Mouse (Mus musculus): ENCODE data around the gene Dmd. TPM values are rescaled to one million over a fixed set of nuclear protein-coding genes. Genes with fewer than 3 reads are reported as not detected.

Gene Dmd
- polyA plus RNA-seq, 1 experiment from 2014 or later: 30.9 TPM

DNA sequence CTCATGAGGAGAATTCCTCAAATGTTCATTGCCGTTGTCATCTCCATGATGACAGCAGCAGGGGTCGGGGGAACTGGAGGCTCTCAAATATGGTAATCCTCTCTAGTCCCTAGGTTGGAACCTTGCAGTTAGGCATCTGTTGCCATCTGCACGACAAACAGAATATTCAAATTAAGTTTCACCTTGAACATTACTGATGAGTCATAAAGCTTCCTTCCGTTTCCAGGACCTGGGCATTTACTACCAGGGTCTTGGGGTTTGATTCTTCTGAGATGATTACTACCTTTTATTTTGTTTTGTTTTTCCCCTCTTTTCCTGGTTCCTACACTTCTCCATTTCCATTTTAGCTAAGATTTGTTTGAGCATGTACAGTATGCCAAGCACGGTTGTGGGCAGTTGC, 2249.0 kb downstream of the Dmd start:
- Histone ChIP-seq H3K27me3 (replicated peaks; ENCODE audit: control insufficient read depth, insufficient read depth, low read length) (no peaks in the 10 kb centered on the region), H3K27ac (ENCODE audit: low read depth) (no peak overlapping the region), H3K4me3 (ENCODE audit: low read depth, low read length) (no peak overlapping the region), H3K9me3 (ENCODE audit: control insufficient read depth, low read length) (no peaks in the 10 kb centered on the region), H3K4me1 (replicated peaks; ENCODE audit: control insufficient read depth, insufficient read depth, low read length) (no peaks in the 10 kb centered on the region), H3K36me3 (ENCODE audit: control insufficient read depth, insufficient read depth, low read length) (no peaks in the 10 kb centered on the region), H3K4me2 (ENCODE audit: low read length) (no peak overlapping the region), H3K9ac (ENCODE audit: low read length) (no peak overlapping the region)
- ATAC-seq (replicated peaks; ENCODE audit: low FRiP score, low TSS enrichment, low read depth): no peak
- 88% methylated on average over 5 of the region's 5 CpGs for WGBS
- DNase-seq (ENCODE audit: low spot score): no peak

DNA sequence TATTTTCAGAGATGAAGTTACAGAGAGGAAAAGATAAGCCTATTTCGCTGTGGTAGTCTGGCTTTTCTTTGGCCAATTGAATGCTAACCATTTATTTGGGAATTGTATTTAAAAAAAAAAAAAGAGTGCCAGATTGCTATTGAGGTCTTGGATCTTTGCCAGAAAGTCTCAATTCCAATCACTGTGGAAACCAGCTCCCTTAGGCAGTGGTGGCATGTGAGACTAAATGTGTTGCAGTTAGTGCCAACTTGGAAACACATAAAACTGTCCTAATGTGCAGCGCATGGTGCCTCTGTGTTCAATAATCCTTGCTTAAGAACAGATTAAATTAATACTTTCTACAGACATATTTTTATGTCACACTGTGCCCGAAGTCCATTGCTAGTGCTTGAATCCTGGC, 2250.7 kb downstream of the Dmd start:
- ATAC-seq (replicated peaks; ENCODE audit: low FRiP score, low TSS enrichment, low read depth): no peak
- Histone ChIP-seq H3K36me3 (ENCODE audit: control insufficient read depth, insufficient read depth, low read length) (no peaks in the 10 kb centered on the region), H3K4me1 (replicated peaks; ENCODE audit: control insufficient read depth, insufficient read depth, low read length) (no peaks in the 10 kb centered on the region), H3K4me3 (ENCODE audit: low read depth, low read length) (no peak overlapping the region), H3K27ac (ENCODE audit: low read depth) (no peak overlapping the region), H3K27me3 (replicated peaks; ENCODE audit: control insufficient read depth, insufficient read depth, low read length) (no peaks in the 10 kb centered on the region), H3K4me2 (ENCODE audit: low read length) (no peak overlapping the region), H3K9ac (ENCODE audit: low read length) (no peak overlapping the region), H3K9me3 (ENCODE audit: control insufficient read depth, low read length) (no peaks in the 10 kb centered on the region)
- WGBS: 87% methylated on average over 3 of the region's 3 CpGs
- no peak for DNase-seq (ENCODE audit: low spot score)

DNA sequence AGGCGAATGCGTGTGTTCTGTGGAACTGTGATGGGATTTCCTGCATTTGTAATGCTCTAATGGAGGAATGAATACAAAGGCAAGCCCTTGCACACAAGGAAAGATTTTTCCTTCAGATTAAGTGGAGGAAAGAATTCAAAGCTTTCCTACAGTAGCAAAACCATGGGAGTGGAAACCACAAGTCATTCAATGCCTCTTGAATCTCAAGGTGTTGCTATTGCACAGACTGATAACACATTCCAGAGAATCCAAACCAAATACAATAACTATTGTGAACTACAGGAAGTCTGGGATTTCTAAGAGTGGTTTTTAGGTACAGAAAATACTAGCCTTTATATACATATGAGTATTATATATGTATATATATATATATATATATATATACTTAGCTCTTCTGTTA, 2258.3 kb downstream of the Dmd start:
- ATAC-seq (replicated peaks; ENCODE audit: low FRiP score, low TSS enrichment, low read depth) (no peak), DNase-seq (ENCODE audit: low spot score) (no peak)
- H3K9ac ChIP-seq (ENCODE audit: low read length): no peak overlapping the region
- H3K27ac ChIP-seq (ENCODE audit: low read depth): no peak overlapping the region
- H3K27me3 ChIP-seq (replicated peaks; ENCODE audit: control insufficient read depth, insufficient read depth, low read length): no peaks in the 10 kb centered on the region
- 98% methylated on average over 2 of the region's 2 CpGs for WGBS
- no peak overlapping the region for H3K4me3 ChIP-seq (ENCODE audit: low read depth, low read length)
- no peaks in the 10 kb centered on the region for H3K4me1 ChIP-seq (replicated peaks; ENCODE audit: control insufficient read depth, insufficient read depth, low read length)
- H3K36me3 ChIP-seq (ENCODE audit: control insufficient read depth, insufficient read depth, low read length): no peaks in the 10 kb centered on the region
- H3K4me2 ChIP-seq (ENCODE audit: low read length): no peak overlapping the region
- no peaks in the 10 kb centered on the region for H3K9me3 ChIP-seq (ENCODE audit: control insufficient read depth, low read length)

DNA sequence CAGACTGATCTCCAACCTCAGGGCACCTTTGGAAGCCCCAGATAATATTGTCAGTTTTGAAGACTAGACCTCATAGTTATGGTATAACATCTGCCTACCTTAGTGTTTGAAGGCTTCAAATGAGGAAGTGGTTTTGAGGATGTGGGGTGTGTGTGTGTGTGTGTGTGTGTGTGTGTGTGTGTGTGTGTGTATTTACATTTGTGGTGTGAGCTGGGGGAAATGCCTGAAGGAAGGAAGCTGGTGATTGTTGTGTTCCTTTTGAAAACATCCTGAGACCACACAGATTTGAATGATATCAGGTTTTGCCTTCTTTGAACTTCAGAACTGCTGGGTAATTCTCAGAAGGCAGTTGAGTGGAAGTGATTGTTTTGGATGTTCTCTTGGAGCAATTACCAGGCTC, 2278.2 kb downstream of the Dmd start:
- Histone ChIP-seq H3K9ac (ENCODE audit: low read length) (no peak overlapping the region), H3K36me3 (ENCODE audit: control insufficient read depth, insufficient read depth, low read length) (no peaks in the 10 kb centered on the region), H3K27ac (ENCODE audit: low read depth) (no peak overlapping the region), H3K4me1 (replicated peaks; ENCODE audit: control insufficient read depth, insufficient read depth, low read length) (no peaks in the 10 kb centered on the region), H3K4me2 (ENCODE audit: low read length) (no peak overlapping the region), H3K4me3 (ENCODE audit: low read depth, low read length) (no peak overlapping the region), H3K27me3 (replicated peaks; ENCODE audit: control insufficient read depth, insufficient read depth, low read length) (no peaks in the 10 kb centered on the region), H3K9me3 (ENCODE audit: control insufficient read depth, low read length) (no peaks in the 10 kb centered on the region)
- DNase-seq (ENCODE audit: low spot score): no peak
- no peak for ATAC-seq (replicated peaks; ENCODE audit: low FRiP score, low TSS enrichment, low read depth)

DNA sequence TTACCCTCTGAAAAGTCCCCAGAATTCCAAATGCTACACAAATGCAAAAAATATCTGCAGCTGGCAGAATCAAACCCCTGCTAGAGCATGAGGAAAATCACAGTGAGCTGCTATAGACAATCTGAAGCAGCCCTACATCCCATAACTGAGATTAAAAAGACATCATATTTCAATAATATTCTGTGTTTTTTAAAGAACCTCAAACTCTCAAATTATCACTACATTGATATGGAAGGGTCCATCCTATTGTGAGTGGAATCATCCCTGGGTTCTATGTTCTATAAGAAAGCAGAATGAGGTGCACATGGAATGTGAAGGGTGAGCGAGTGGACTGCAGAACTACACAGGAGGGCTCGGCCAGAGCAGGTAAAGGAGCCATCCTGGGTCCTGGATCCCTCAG, 2300.7 kb downstream of the Dmd start, which contains the start of gene Fthl17a:
TSS of gene Fthl17a (plus strand) at position 301 of the 400 bp plus-strand sequence.
- Histone ChIP-seq H3K9me3 (ENCODE audit: control insufficient read depth, low read length) (no peaks in the 10 kb centered on the region), H3K4me3 (ENCODE audit: low read depth, low read length) (no peak within 1 kb of the TSS), H3K27ac (ENCODE audit: low read depth) (no peak within 1 kb of the TSS), H3K27me3 (replicated peaks; ENCODE audit: control insufficient read depth, insufficient read depth, low read length) (no peaks in the 10 kb centered on the region), H3K36me3 (ENCODE audit: control insufficient read depth, insufficient read depth, low read length) (no peaks in the 10 kb centered on the region), H3K4me2 (ENCODE audit: low read length) (no peak within 1 kb of the TSS), H3K4me1 (replicated peaks; ENCODE audit: control insufficient read depth, insufficient read depth, low read length) (no peaks in the 10 kb centered on the region), H3K9ac (ENCODE audit: low read length) (no peak within 1 kb of the TSS)
- 83% methylated on average over 2 of the region's 2 CpGs for WGBS
- ATAC-seq (replicated peaks; ENCODE audit: low FRiP score, low TSS enrichment, low read depth): no peak
- DNase-seq (ENCODE audit: low spot score): no peak

Measured in intestine, embryonic 14.5 days (tissue).